In genomic region chr15:67361012-67361571, GRCm38 (mm10) we compare ENCODE assay signal across 12 mouse cellular contexts.
DNase-seq lines count a peak whose midpoint lies in the region; ATAC-seq and TF ChIP-seq lines count a peak whose summit lies in the region.
"Had no signal": no experiment of that assay in that cellular context is flagged by ENCODE, and none has a peak within 500 bp of the region (broad histone marks: within the 10 kb centered on the region; RNA-seq: fewer than 3 reads in every experiment).

No protein-coding gene starts in this region.

- no peak for DNase-seq in forebrain, embryonic 10.5 days (ENCODE audit: extremely low spot score, low spot score)
- no peak for DNase-seq in forebrain, embryonic 11.5 days (ENCODE audit: low spot score)
- DNase-seq in liver, adult 2 months (ENCODE audit: extremely low read depth, low read depth, low spot score) = peak; percentile 29
- no peak for DNase-seq in liver, postnatal 0 days
- DNase-seq in embryo, embryonic 9.5 days (ENCODE audit: extremely low spot score) = peak; percentile 6
- DNase-seq in naive thymus-derived CD4-positive, alpha-beta T cell, adult 2 months (ENCODE audit: low read depth) = peak; percentile 40
- no peak for DNase-seq in frontal cortex, postnatal 14 days (ENCODE audit: low spot score in 2 of 2)
- no peak for DNase-seq in urinary bladder, postnatal 25 days (ENCODE audit: low spot score)

- no peak for TF ChIP-seq EP300 in liver, postnatal 0 days (IDR thresholded peaks at IDR 0.05; ENCODE audit: low read depth)

- no peak overlapping the region for H3K4me3 ChIP-seq in forebrain, embryonic 10.5 days
- no peak overlapping the region for H3K4me3 ChIP-seq in forebrain, embryonic 11.5 days (ENCODE audit: low read depth, low read length)
- no peak overlapping the region for H3K4me3 ChIP-seq in liver, adult 2 months (ENCODE audit: insufficient read depth, low read depth, low read length)
- H3K4me3 ChIP-seq in liver, postnatal 0 days (ENCODE audit: low read depth, low read length) = no peak overlapping the region
- H3K4me3 ChIP-seq: embryonic facial prominence, embryonic 12.5 days; layer of hippocampus, adult 2 months had no signal

- H3K4me1 ChIP-seq in forebrain, embryonic 10.5 days = peaks cover 16% of the 10 kb centered on the region
- H3K4me1 ChIP-seq in forebrain, embryonic 11.5 days (replicated peaks; ENCODE audit: control insufficient read depth, insufficient read depth, low read length) = no peaks in the 10 kb centered on the region; the same call in 1 of the 2 replicates
- H3K4me1 ChIP-seq in liver, adult 2 months (ENCODE audit: control insufficient read depth, insufficient read depth, low read length) = no peaks in the 10 kb centered on the region
- H3K4me1 ChIP-seq in liver, postnatal 0 days (ENCODE audit: insufficient read depth) = peaks cover 3% of the 10 kb centered on the region; the same call in 1 of the 2 replicates

- ATAC-seq in forebrain, embryonic 11.5 days (replicated peaks; ENCODE audit: low FRiP score) = no peak
- no peak for ATAC-seq in liver, postnatal 0 days
- ATAC-seq: forebrain, embryonic 14.5 days had no signal

- H3K9ac ChIP-seq in forebrain, embryonic 11.5 days (ENCODE audit: low read length) = no peak overlapping the region
- H3K9ac ChIP-seq in liver, adult 2 months (ENCODE audit: low read depth, low read length) = no peak overlapping the region
- no peak overlapping the region for H3K9ac ChIP-seq in liver, postnatal 0 days (replicated peaks)
- H3K9ac ChIP-seq: embryonic facial prominence, embryonic 12.5 days; hindbrain, embryonic 14.5 days had no signal

- peak overlapping the region; percentile 46 for H3K27ac ChIP-seq in forebrain, embryonic 10.5 days
- H3K27ac ChIP-seq in forebrain, embryonic 11.5 days (ENCODE audit: low read depth, low read length) = no peak overlapping the region
- 0 out of 2 replicates have a peak overlapping the region, but pooled peaks have one; percentile 36 for H3K27ac ChIP-seq in liver, adult 2 months (replicated peaks; ENCODE audit: insufficient read depth, low read depth, low read length)
- no peak overlapping the region for H3K27ac ChIP-seq in liver, postnatal 0 days (ENCODE audit: low read depth)
- H3K27ac ChIP-seq: embryonic facial prominence, embryonic 12.5 days; hindbrain, embryonic 14.5 days; layer of hippocampus, adult 2 months had no signal

- H3K27me3 ChIP-seq in forebrain, embryonic 10.5 days (ENCODE audit: poor library complexity, severe bottlenecking) = no peaks in the 10 kb centered on the region
- H3K27me3 ChIP-seq in forebrain, embryonic 11.5 days (ENCODE audit: control insufficient read depth, insufficient read depth, low read length) = no peaks in the 10 kb centered on the region
- no peaks in the 10 kb centered on the region for H3K27me3 ChIP-seq in liver, adult 2 months (ENCODE audit: control insufficient read depth, insufficient read depth, low read length)
- H3K27me3 ChIP-seq in liver, postnatal 0 days (ENCODE audit: insufficient read depth, low read length) = no peaks in the 10 kb centered on the region
- H3K27me3 ChIP-seq: embryonic facial prominence, embryonic 12.5 days had no signal

- TF ChIP-seq CTCF in liver, adult 2 months (IDR thresholded peaks at IDR 0.05; ENCODE audit: low read depth, low read length) = no peak
- TF ChIP-seq CTCF in liver, postnatal 0 days (IDR thresholded peaks at IDR 0.05; ENCODE audit: low read depth) = no peak

- no peak for TF ChIP-seq POLR2A in liver, adult 2 months (IDR thresholded peaks at IDR 0.05; ENCODE audit: extremely low read depth, insufficient read depth, low read length)

- no peaks in the 10 kb centered on the region for H3K9me3 ChIP-seq in forebrain, embryonic 10.5 days
- no peaks in the 10 kb centered on the region for H3K9me3 ChIP-seq in forebrain, embryonic 11.5 days (ENCODE audit: control insufficient read depth, low read length)
- no peaks in the 10 kb centered on the region for H3K9me3 ChIP-seq in liver, postnatal 0 days (ENCODE audit: low read length)
- H3K9me3 ChIP-seq: embryonic facial prominence, embryonic 12.5 days had no signal

- no peaks in the 10 kb centered on the region for H3K36me3 ChIP-seq in forebrain, embryonic 10.5 days (replicated peaks)
- no peaks in the 10 kb centered on the region for H3K36me3 ChIP-seq in forebrain, embryonic 11.5 days (ENCODE audit: control insufficient read depth, insufficient read depth, low read length)
- H3K36me3 ChIP-seq in liver, adult 2 months (ENCODE audit: control insufficient read depth, insufficient read depth, low read length) = no peaks in the 10 kb centered on the region
- H3K36me3 ChIP-seq in liver, postnatal 0 days (replicated peaks; ENCODE audit: insufficient read depth, low read length) = no peaks in the 10 kb centered on the region
- H3K36me3 ChIP-seq: embryonic facial prominence, embryonic 12.5 days had no signal

- 65% methylated on average over 1 of the region's 1 CpGs for WGBS in forebrain, embryonic 10.5 days
- WGBS in forebrain, embryonic 11.5 days = 58% methylated on average over 1 of the region's 1 CpGs
- 29% methylated on average over 1 of the region's 1 CpGs for WGBS in liver, adult 2 months
- WGBS in liver, postnatal 0 days (ENCODE audit: insufficient replicate concordance) = 8% methylated on average over 1 of the region's 1 CpGs

- H3K4me2 ChIP-seq in forebrain, embryonic 11.5 days (ENCODE audit: low read depth, low read length, severe bottlenecking) = no peak overlapping the region
- no peak overlapping the region for H3K4me2 ChIP-seq in liver, postnatal 0 days (ENCODE audit: low read depth, low read length)
- H3K4me2 ChIP-seq: embryonic facial prominence, embryonic 12.5 days; hindbrain, embryonic 14.5 days had no signal

- H3K79me2 ChIP-seq in liver, adult 2 months (ENCODE audit: control insufficient read depth, insufficient read depth, low read length) = no peaks in the 10 kb centered on the region

Comparison
In these comparisons a context has a peak if more than half of its experiments do, and no peak if none do; other contexts are left out.
1. DNase-seq: peak in liver, adult 2 months (single experiment), embryo, embryonic 9.5 days (single experiment) and naive thymus-derived CD4-positive, alpha-beta T cell, adult 2 months (single experiment); none in forebrain, embryonic 10.5 days (single experiment), forebrain, embryonic 11.5 days (single experiment), liver, postnatal 0 days (single experiment), frontal cortex, postnatal 14 days (0 of 2) and urinary bladder, postnatal 25 days (single experiment).
2. H3K27ac ChIP-seq: peak in forebrain, embryonic 10.5 days (single experiment) and liver, adult 2 months (single experiment); none in forebrain, embryonic 11.5 days (single experiment) and liver, postnatal 0 days (single experiment).